Mouse (Mus musculus) embryonic fibroblast, embryonic 13.5 days (primary cell): ENCODE results near the gene Abtb1.

Experiments
- CTCF ChIP-seq: IDR thresholded peaks from 2 replicates; pipeline ENCODE4 v1.5.1; 2011; ENCODE audit warnings: mild to moderate bottlenecking, control low read depth, low read length, moderate library complexity, borderline replicate concordance; ENCODE audit not compliant: insufficient read depth
- POLR2A ChIP-seq: IDR thresholded peaks from 2 replicates; pipeline ENCODE4 v1.6.1; 2011; ENCODE audit warnings: low read depth, mild to moderate bottlenecking, control low read depth, low read length, moderate library complexity

- TF ChIP-seq POLR2A, result no peak
- TF ChIP-seq CTCF, result no peak
These were observed 29.8 kb downstream of the Abtb1 start for GRCm38 (mm10) chr6:88811880-88812400.
